Mouse (Mus musculus) forebrain, postnatal 0 days (tissue): ENCODE results near the gene Slc39a11. TPM values are rescaled to one million over a fixed set of nuclear protein-coding genes. Genes with fewer than 3 reads are reported as not detected.

Experiments used
- ATAC-seq: fragments of 200-750 bp; cut with Nextera tagmentation; 2 replicates; pipeline ENCODE4 v1.8.0; 2017; ENCODE audit warnings: mild to moderate bottlenecking, moderate library complexity
- DNase-seq: peaks from one replicate; pipeline ENCODE4 v3.0.0-alpha.2; 2015
- H3K27ac ChIP-seq: fragments of 300-500 bp; sonication (generic); 2 replicates; pipeline ENCODE4 v1.5.1; 2014; ENCODE audit warnings: low read depth, mild to moderate bottlenecking, antibody characterized with exemption, low read length, moderate library complexity, mixed read lengths
- H3K27me3 ChIP-seq: fragments of 300-500 bp; sonication (generic); 2 replicates; pipeline ENCODE4 v1.6.1; 2014; ENCODE audit warnings: mild to moderate bottlenecking, low read length, mixed read lengths; ENCODE audit not compliant: insufficient read depth
- H3K36me3 ChIP-seq: fragments of 300-500 bp; sonication (generic); 2 replicates; pipeline ENCODE4 v1.6.1; 2014; ENCODE audit warnings: mild to moderate bottlenecking, moderate library complexity; ENCODE audit not compliant: insufficient read depth
- H3K4me1 ChIP-seq: fragments of 300-500 bp; sonication (generic); 2 replicates; pipeline ENCODE4 v1.6.1; 2014; ENCODE audit warnings: antibody characterized with exemption; ENCODE audit not compliant: insufficient read depth
- H3K4me2 ChIP-seq: fragments of 300-500 bp; sonication (generic); 2 replicates; pipeline ENCODE4 v1.6.1; 2014; ENCODE audit warnings: low read depth, mild to moderate bottlenecking, moderate library complexity
- H3K4me3 ChIP-seq: fragments of 300-500 bp; sonication (generic); 2 replicates; pipeline ENCODE4 v1.5.1; 2014; ENCODE audit warnings: low read depth, low read length, mixed read lengths
- H3K9ac ChIP-seq: fragments of 300-500 bp; sonication (generic); 2 replicates; pipeline ENCODE4 v1.6.1; 2014; ENCODE audit warnings: mild to moderate bottlenecking
- H3K9me3 ChIP-seq: fragments of 300-500 bp; sonication (generic); 2 replicates; pipeline ENCODE4 v1.6.1; 2016; ENCODE audit warnings: low read length
- CTCF ChIP-seq: sonication (generic); IDR thresholded peaks from 2 replicates; pipeline ENCODE4 v1.5.1; 2016; ENCODE audit warnings: antibody characterized with exemption, control low read depth, low read depth
- WGBS: fragments of 180-500 bp; shearing (Covaris S2); extraction: QIAGEN DNeasy Blood & Tissue Kit; methylation state at CpG from one replicate; pipeline ENCODE4 v1.1.7; 2014; 5-methylcytosine and 5-hydroxymethylcytosine counted together
- polyA plus RNA-seq: library from polyadenylated mRNA; unstranded; fragments of >200 nt; fragmentation: Nextera tagmentation; extraction: Ambion mirVana; gene quantifications from 2 replicates; pipeline ENCODE4 v1.2.1, GENCODE M21; 2015
- total RNA-seq: library from RNA; depleted of rRNA; stranded (reverse); fragments of >200 nt; gene quantifications from 2 replicates; pipeline ENCODE4 v1.2.3, GENCODE M21; 2014

Slc39a11 gene
- total and polyA plus RNA-seq, 2 experiments from 2014 or later, result 39.1 to 48.2 TPM

DNA sequence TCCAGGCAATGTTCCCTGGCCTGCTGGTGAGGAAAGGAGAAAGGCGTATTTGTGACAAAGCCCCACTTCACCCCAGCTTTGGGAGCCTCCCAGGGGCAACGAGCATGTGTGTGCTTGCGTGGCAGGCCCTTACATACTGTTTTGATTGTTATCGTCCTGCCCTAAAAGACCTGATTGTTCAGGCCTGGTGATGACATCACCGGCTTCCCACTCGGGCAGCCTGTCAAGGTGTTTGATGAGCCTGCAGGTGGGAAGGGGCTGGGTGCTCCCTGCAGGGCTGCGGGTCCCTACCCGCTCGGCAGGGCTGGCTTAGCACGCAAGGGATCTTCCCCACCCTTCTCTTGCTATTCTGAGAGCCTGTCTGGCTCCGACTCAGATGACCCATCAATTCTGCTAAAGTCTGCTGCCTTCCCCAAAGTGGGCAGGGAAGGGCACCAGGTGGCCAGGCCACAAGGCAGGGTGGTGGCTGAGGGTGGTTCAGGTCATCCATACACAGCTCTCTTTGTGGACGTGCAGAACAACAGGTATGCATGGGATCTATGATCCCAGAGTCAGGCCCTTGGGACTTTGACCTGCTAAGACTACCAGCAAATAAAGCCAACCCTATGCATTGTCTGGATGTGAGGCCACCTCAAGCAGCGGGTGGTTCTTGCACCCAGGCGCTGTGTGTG lies 390.0 kb downstream of the Slc39a11 start:
- DNase-seq, result no peak
- H3K9me3 ChIP-seq, result no peaks in the 10 kb centered on the region
- no peak for ATAC-seq
- WGBS, result 76% methylated on average over 14 of the region's 14 CpGs
- H3K27ac ChIP-seq, result no peak overlapping the region
- H3K36me3 ChIP-seq, result no peaks in the 10 kb centered on the region
- H3K4me3 ChIP-seq, result no peak overlapping the region
- no peaks in the 10 kb centered on the region for H3K27me3 ChIP-seq
- H3K9ac ChIP-seq, result no peak overlapping the region
- TF ChIP-seq CTCF, result no peak
- H3K4me2 ChIP-seq, result no peak overlapping the region
- no peaks in the 10 kb centered on the region for H3K4me1 ChIP-seq

DNA sequence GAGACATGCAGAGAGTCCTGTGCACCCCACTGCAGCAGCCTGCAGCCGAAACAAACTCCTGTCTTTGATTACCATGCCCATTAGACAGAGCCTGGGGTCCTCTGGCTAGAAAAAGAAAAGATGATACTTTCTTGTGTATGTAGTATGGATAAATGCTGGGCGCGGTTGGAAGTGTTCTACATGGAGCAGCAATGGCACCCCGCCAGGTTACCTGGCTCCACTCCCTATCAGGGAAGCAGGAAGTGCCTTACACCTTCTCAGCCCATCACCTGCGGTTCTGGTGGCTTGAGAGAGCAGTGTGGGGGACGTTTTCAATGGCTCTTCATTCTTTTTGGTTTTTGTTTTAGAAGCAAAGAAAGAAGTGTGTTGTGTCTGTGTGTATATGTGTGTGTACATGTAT lies 391.9 kb downstream of the Slc39a11 start:
- WGBS, result 84% methylated on average over 6 of the region's 6 CpGs
- no peaks in the 10 kb centered on the region for H3K4me1 ChIP-seq
- ATAC-seq (no peak), DNase-seq (no peak)
- H3K27ac ChIP-seq, result no peak overlapping the region
- no peaks in the 10 kb centered on the region for H3K9me3 ChIP-seq
- no peaks in the 10 kb centered on the region for H3K27me3 ChIP-seq
- no peak overlapping the region for H3K4me2 ChIP-seq
- TF ChIP-seq CTCF, result no peak
- H3K4me3 ChIP-seq, result no peak overlapping the region
- H3K36me3 ChIP-seq, result no peaks in the 10 kb centered on the region
- no peak overlapping the region for H3K9ac ChIP-seq

DNA sequence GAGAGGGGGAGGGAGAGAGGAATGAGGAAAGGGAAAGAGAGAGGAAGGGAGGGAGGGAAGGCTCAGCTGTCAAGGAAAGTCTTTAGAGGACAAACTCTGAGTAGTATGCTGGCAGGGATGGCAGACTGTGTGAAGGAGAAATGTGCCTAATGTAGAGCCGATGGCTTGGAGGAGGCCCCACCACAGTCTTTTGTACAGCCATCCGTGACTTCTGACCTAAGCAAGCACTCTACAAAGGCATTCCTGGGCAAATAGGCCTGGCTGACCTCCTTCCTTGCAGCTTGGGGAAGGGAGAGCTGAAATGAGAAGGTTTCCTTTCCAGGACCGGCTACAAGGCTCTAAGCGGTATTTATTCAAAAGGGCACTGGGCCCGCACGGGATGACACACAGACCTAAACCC lies 395.2 kb downstream of the Slc39a11 start:
- no peaks in the 10 kb centered on the region for H3K36me3 ChIP-seq
- no peaks in the 10 kb centered on the region for H3K9me3 ChIP-seq
- DNase-seq, result no peak
- TF ChIP-seq CTCF, result no peak
- H3K4me3 ChIP-seq, result no peak overlapping the region
- no peak overlapping the region for H3K4me2 ChIP-seq
- H3K4me1 ChIP-seq, result no peaks in the 10 kb centered on the region
- WGBS, result 52% methylated on average over 6 of the region's 6 CpGs
- no peak overlapping the region for H3K27ac ChIP-seq
- no peaks in the 10 kb centered on the region for H3K27me3 ChIP-seq
- ATAC-seq, result no peak
- H3K9ac ChIP-seq, result no peak overlapping the region

DNA sequence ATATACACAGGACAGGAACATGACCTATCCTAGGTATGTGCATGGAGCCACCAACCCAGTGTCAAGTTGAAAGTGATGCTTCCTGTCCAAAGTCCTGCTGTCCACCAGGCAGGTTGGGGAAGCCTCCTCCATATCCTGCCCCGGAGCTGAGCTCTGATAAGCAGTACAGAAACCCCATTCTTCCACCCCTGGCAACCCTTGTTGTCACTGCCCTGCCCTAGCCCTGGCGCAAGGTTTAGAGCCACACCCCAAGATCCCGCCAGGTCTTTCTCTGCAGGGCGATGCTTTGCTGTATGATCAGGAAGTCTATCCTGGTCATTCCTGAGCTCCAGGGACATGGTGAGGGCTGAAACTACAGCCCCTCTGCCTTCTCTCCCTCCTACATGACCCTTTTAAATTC lies 396.7 kb downstream of the Slc39a11 start:
- Histone ChIP-seq H3K4me3 (no peak overlapping the region), H3K27me3 (no peaks in the 10 kb centered on the region), H3K9me3 (no peaks in the 10 kb centered on the region), H3K36me3 (no peaks in the 10 kb centered on the region), H3K4me2 (no peak overlapping the region), H3K9ac (no peak overlapping the region), H3K4me1 (no peaks in the 10 kb centered on the region), H3K27ac (no peak overlapping the region)
- DNase-seq (no peak), ATAC-seq (no peak)
- no peak for TF ChIP-seq CTCF
- WGBS, result 89% methylated on average over 4 of the region's 4 CpGs

DNA sequence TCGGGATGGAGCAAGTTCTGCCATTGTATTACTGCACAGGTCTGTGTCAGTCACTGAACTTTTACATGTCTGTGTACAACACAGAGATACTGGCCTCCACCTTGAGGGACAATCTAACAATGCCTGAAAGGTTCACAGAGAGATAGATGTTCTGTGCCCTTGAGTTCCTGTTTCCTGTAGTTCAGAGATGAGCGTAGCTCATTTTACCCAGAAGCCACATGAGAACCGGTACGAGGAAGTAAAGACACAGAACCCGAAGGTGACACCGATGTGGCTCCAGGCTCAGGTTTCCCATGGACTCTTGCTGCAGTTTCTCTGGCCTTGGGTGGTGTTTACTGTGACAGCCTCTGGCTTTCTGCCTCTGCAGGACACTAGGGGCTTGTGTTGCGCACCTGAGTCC lies 398.7 kb downstream of the Slc39a11 start:
- Histone ChIP-seq H3K4me2 (no peak overlapping the region), H3K27ac (no peak overlapping the region), H3K4me3 (no peak overlapping the region), H3K9me3 (no peaks in the 10 kb centered on the region), H3K36me3 (no peaks in the 10 kb centered on the region), H3K9ac (no peak overlapping the region), H3K4me1 (no peaks in the 10 kb centered on the region), H3K27me3 (no peaks in the 10 kb centered on the region)
- WGBS, result 95% methylated on average over 7 of the region's 7 CpGs
- no peak for TF ChIP-seq CTCF
- no peak for DNase-seq
- ATAC-seq, result no peak

DNA sequence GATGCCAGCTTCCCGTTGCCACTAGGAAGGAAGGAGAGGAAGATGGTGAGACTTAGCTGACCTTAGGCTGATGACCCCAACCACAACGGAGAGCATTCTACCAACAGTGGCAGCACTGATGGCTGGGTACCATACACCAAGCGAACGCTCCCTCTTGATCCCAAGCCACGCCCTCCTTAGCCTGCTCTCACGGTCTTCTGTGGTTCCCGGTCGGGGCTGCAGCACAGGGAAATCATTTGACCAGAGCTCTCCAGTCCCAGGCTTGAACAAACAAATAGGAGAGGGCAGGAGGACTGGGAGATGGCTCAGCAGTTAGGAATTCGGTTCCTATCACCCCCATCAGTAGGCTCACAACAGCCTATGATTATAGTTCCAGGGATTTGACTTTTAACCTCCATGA lies 403.4 kb downstream of the Slc39a11 start:
- DNase-seq (no peak), ATAC-seq (no peak)
- TF ChIP-seq CTCF, result no peak
- H3K27ac ChIP-seq, result no peak overlapping the region
- no peak overlapping the region for H3K4me2 ChIP-seq
- H3K36me3 ChIP-seq, result no peaks in the 10 kb centered on the region
- no peaks in the 10 kb centered on the region for H3K9me3 ChIP-seq
- H3K9ac ChIP-seq, result no peak overlapping the region
- H3K27me3 ChIP-seq, result no peaks in the 10 kb centered on the region
- WGBS, result 81% methylated on average over 9 of the region's 9 CpGs
- no peak overlapping the region for H3K4me3 ChIP-seq
- H3K4me1 ChIP-seq, result no peaks in the 10 kb centered on the region

DNA sequence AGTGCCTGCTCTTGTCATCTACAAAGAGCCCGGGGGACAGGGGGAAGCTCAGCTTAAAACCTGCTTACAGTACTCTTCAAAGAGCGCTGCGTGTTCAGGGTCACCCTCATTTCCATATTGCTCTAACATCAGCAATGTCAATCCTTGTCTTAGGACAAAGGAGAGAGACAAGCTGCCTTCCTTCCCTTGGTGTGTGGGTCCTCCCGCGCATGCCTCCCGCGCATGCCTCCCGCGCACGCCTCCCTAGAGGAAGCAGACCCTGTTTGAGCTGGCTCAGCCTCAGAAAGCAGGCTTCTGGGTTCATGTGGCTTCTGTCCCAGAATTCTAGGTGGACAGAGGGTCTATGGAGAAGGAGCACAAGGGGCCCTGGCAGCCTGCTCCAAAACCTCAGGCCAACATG lies 404.2 kb downstream of the Slc39a11 start:
- DNase-seq, result no peak

DNA sequence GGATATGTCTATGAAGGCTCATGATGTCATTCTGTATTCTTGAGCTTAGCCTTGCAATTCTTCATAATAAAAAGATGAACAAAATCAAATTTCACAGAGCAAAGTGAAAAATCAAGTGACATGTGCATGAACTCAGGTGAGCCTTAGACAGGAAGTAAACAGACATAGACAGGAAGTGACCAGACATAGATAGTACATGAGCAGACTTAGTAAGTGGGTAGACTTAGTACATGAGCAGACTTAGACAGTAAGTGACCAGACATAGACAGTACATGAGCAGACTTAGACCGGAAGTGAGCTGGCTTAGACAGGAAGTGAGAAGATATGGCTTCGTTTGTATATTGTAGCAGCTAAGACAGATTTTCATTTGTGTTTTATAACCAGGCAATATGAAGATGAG lies 415.4 kb downstream of the Slc39a11 start:
- Histone ChIP-seq H3K9ac (no peak overlapping the region), H3K4me1 (peaks cover 5% of the 10 kb centered on the region; the same call in 1 of the 2 replicates), H3K4me3 (no peak overlapping the region), H3K36me3 (no peaks in the 10 kb centered on the region), H3K27me3 (no peaks in the 10 kb centered on the region), H3K9me3 (no peaks in the 10 kb centered on the region), H3K27ac (no peak overlapping the region), H3K4me2 (no peak overlapping the region)
- ATAC-seq (no peak), DNase-seq (no peak)
- 89% methylated on average over 2 of the region's 2 CpGs for WGBS
- no peak for TF ChIP-seq CTCF

More for the DNA sequence above, 404.2 kb downstream of the Slc39a11 start:
- no peaks in the 10 kb centered on the region for H3K27me3 ChIP-seq
- no peak overlapping the region for H3K4me2 ChIP-seq
- no peaks in the 10 kb centered on the region for H3K4me1 ChIP-seq
- WGBS, result 70% methylated on average over 10 of the region's 10 CpGs
- no peak for TF ChIP-seq CTCF
- no peak overlapping the region for H3K9ac ChIP-seq
- H3K4me3 ChIP-seq, result no peak overlapping the region
- peak; percentile 18; the same call in 1 of the 2 replicates for ATAC-seq
- H3K36me3 ChIP-seq, result no peaks in the 10 kb centered on the region
- H3K27ac ChIP-seq, result no peak overlapping the region
- no peaks in the 10 kb centered on the region for H3K9me3 ChIP-seq
